Mouse (Mus musculus): ENCODE measurements around the gene Slc9b2.
A peak's percentile ranks its signal among the peaks of the same experiment; 100 is the strongest.

Gene Slc9b2

DNA sequence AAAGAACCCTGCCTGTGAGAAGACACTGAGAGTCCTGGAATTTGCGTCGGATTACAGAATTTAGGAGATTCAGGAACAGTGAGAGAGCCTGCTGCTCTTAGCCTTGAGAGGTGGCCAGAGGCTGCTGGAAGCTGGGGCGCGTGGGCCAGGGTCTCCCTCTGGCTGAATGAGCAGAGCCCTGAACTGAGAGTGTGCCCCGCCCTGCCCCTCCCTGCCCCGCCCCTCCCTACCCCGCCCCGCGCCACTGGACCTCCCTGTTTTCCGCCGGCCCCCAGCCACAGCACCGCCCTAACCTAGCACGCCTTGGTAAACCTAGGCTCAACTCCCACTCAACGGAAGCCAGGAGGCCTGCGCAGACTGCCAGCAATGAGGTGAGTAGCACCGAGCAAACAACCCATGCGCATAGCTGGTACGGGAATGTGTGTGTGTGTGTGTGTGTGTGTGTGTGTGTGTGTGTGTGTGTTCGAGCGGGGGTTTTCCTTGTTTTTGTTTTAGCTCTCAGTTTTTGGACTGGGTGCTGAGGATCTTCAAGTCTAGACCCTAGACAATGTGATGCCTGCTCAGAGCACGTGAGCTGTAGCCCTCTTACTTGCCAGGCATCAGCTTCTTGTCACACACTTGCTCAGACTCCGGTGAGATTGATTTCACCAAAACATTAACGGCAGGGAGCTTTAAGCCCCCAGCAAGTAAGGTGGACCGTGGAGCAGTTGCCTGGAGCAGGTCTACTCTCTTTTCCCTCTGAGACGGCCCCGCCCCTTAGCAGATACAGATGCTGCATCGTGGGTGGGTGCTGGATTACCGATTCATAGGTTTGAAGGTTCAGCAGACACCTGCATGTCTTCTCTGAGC lies at the start of gene Slc9b2:
Slc9b2 (plus strand) TSS at position 290 of the 849 bp plus-strand sequence.
- DNase-seq (ENCODE audit: low read depth, low spot score) = no peak

DNA sequence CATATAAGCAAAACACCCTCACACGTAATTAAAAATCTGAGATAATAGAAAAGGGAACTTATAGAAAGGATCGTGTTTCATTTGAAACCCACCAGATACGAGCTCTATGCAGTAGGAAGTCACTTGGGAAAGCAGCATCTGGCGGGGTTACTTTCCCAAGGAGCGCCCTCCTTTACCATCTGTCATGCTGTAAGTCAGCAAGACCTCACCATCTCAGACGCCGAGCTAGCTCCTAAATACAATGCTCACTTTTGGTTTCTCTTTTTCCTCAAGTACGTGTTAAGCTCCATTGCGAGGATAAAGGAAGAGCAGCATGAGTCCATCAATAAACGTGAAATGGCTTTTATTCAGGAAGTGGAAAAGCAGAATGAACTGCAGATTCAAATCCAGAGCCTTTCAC lies 48.6 kb upstream of the Slc9b2 start:
- no peak for DNase-seq (ENCODE audit: low read depth, low spot score)

GRCm38 (mm10) chr3:135260233-135260632 lies 47.3 kb upstream of the Slc9b2 start:
- DNase-seq (ENCODE audit: low read depth, low spot score) = no peak

DNA sequence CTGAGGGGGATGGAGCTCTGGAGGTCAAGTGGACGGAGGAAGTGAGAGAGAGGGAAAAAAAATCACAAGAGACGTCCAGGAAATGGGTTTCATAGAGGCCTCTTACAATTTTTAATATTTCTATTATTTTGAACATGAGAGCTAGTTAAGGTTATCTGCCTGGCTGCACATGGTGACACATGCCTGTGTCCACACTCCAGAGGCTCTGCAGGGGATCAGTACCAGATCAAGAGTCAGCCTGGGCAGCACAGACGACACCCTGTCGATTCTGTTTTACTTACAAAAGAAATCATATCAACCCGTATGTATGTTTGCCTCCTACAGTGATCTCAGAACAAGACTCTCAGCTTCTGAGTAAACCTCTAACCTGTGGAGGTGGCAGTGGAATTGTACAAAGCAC lies 38.9 kb upstream of the Slc9b2 start:
- DNase-seq (ENCODE audit: low read depth, low spot score) = no peak

DNA sequence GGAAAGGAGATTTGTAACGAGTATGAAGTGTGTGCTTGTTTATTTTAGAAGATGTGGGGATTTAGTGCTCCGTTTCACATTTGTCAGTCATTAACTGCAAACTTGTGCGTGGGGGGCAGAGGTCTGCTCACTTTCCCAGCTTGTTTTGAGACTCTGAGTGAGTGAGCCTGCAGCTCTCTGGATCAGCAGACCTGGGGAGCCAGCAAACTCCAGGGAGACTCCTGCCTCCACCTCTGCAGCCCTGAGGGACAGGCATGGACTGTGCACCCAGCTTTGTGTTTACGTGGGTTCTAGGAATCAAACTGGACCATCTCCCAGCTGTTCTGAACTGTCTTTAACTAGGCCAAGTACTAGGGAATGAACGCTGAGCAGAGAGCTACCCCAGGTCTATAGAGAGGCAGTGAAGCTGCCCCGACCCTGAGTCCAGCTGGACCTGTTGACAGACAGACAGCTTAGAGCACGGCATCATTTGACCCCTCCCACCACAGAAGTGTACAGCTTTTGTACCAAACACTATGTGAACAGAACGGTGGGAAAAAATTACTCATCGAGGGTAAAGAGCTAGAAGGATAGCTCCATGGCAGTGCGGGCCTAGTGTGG lies 38.0 kb upstream of the Slc9b2 start:
- no peak for DNase-seq (ENCODE audit: low read depth, low spot score)

GRCm38 (mm10) chr3:135272627-135273026 lies 34.9 kb upstream of the Slc9b2 start:
- DNase-seq (ENCODE audit: low read depth, low spot score) = no peak

- DNase-seq (ENCODE audit: low read depth, low spot score) = no peak
Observed at GRCm38 (mm10) chr3:135273047-135273446, 34.5 kb upstream of the Slc9b2 start.

DNA sequence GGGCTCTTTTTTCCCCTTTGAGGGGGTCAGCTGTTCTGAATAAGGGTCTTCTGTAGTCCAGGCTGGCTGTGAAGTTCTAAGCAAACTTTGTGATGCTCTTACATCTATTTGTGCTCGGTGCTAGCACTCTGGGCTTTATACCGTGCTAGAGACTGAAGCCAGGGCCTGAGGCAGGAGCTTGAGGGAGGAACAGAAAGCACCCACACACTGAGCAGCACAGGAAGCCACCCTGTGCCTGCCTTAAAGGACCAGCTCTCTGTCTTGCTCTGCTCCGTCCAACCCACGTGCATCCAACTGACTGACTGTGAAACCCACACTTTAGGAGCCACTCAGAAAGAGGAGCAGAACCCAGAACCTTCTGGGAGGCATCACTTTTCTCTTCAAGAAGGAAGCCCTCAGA lies 27.3 kb upstream of the Slc9b2 start:
- DNase-seq (ENCODE audit: low read depth, low spot score) = no peak

DNA sequence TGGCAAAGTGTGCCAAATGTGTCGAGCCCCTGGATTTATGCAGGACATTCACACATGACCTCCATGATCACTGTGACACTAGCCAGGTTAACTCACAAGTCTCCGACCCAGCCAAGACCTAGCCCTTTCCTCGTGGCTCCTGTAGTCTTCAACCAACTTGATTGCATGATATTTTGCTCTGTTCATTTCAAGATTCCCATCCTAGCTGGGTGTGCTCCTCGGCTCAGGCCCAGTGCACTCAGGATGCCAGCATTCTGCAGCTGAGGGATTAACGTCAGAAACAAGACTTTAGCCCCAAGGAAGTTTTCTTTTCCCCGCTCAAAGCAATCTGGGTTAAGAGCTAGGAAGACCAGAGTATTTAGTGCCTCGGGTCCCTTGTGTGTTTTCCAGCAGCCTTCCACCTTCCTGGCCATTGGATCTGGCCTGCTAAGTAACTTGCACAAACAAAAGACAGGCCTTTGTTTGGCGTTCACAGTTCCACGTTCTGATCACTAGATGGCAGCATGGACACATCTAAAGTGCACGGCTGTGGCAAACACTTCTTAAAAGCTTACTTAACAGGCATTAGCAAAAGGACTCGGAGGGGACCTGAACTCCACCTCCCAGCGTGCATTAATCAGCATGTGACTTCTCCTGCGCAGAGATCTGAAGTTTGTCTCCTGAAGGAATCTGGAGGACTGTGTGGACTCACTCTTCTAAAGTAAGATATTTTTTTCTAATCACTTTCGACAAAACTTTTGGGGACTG lies 26.7 kb upstream of the Slc9b2 start, which contains the start of gene Bdh2:
Bdh2 (plus strand) TSS at position 553 of the 747 bp plus-strand sequence.
- DNase-seq (ENCODE audit: low read depth, low spot score) = peak; percentile 73

GRCm38 (mm10) chr3:135281701-135282100 lies 25.8 kb upstream of the Slc9b2 start:
- no peak for DNase-seq (ENCODE audit: low read depth, low spot score)

DNA sequence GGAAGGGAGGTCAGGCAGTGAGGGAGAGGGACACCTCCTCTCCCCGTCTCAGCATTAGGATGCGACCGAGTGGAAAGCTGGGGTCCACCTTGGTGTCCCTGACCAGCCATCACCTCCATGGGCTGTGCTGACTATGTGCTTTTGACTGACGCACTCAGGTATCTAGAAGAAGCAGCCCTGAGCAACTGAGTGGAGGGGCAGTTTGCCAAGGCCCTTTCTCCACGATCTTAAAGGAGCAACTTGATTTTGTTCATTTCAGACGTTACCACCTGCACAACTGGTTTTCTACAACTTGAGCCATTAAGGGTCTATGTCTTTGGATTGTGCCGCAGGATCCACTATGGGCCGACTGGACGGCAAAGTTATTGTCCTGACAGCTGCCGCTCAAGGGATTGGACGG lies 22.2 kb upstream of the Slc9b2 start:
- no peak for DNase-seq (ENCODE audit: low read depth, low spot score)

DNA sequence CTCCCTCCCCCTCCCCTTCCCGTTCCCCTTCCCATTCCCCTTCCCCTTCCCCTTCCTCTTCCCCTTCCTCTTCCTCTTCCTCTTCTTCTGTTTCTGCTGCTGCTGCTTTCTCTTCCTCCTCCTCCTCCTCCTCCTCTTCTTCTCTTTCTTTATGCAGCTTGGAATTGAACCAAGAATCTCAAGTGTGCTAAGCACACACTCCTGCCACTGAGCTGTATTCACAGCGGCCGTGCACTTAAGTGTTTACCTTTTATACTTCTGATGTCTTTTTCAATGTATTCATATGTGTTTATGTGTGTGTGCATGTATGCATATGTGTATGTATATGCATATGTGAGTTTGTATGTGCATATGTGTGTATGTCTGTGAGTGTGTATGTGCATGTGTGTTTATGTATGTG lies 21.7 kb upstream of the Slc9b2 start:
- no peak for DNase-seq (ENCODE audit: low read depth, low spot score)

GRCm38 (mm10) chr3:135288138-135288750 lies 19.3 kb upstream of the Slc9b2 start:
- DNase-seq (ENCODE audit: low read depth, low spot score) = no peak

DNA sequence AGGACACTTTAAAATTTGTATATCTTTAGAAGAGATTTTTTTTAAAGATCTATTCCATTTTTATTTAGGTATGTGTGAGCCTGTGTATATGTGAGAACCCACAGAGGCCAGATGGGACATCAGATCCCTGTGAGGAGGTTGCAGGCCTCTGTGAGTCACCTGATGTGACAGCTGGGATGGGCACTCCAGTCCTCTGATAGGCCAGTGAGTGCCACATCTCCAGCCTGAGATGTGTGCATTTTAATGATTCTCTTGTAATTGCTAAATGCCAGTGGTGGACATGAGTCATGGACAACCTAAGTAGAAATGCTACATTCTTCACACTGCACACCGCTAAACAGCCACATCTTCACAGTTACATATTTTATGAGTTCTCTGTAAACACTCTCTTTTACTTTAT lies 18.4 kb upstream of the Slc9b2 start:
- no peak for DNase-seq (ENCODE audit: low read depth, low spot score)

- DNase-seq (ENCODE audit: low read depth, low spot score) = peak; percentile 24
Observed at GRCm38 (mm10) chr3:135290249-135290894, 17.1 kb upstream of the Slc9b2 start.

- DNase-seq (ENCODE audit: low read depth, low spot score) = no peak
Observed at GRCm38 (mm10) chr3:135293703-135294102, 13.8 kb upstream of the Slc9b2 start.

- no peak for DNase-seq (ENCODE audit: low read depth, low spot score)
Observed at GRCm38 (mm10) chr3:135295559-135295958, 11.9 kb upstream of the Slc9b2 start.

GRCm38 (mm10) chr3:135298560-135298959 lies 8.9 kb upstream of the Slc9b2 start:
- no peak for DNase-seq (ENCODE audit: low read depth, low spot score)

- DNase-seq (ENCODE audit: low read depth, low spot score) = no peak
Observed at GRCm38 (mm10) chr3:135300081-135300480, 7.4 kb upstream of the Slc9b2 start.

- no peak for DNase-seq (ENCODE audit: low read depth, low spot score)
Observed at GRCm38 (mm10) chr3:135304060-135304459, 3.4 kb upstream of the Slc9b2 start.

GRCm38 (mm10) chr3:135304566-135304965 lies 2.9 kb upstream of the Slc9b2 start:
- no peak for DNase-seq (ENCODE audit: low read depth, low spot score)
